Mouse (Mus musculus) heart, embryonic 10.5 days (tissue): Measurements from ENCODE around the gene Ube2e3. TPM values are rescaled to one million over a fixed set of nuclear protein-coding genes. Genes with fewer than 3 reads are reported as not detected.

Source experiments
- DNase-seq: peaks from one replicate; pipeline ENCODE4 v3.0.0-alpha.2; 2017; ENCODE audit warnings: low spot score
- H3K27ac ChIP-seq: fragments of 300-500 bp; sonication (generic); 2 replicates; pipeline ENCODE4 v1.5.1; 2016; ENCODE audit warnings: mild to moderate bottlenecking
- H3K27me3 ChIP-seq: fragments of 300-500 bp; sonication (generic); 2 replicates; pipeline ENCODE4 v1.6.1; 2016; ENCODE audit warnings: mild to moderate bottlenecking; ENCODE audit not compliant: poor library complexity, insufficient read depth, severe bottlenecking
- H3K36me3 ChIP-seq: fragments of 300-500 bp; sonication (generic); 2 replicates; pipeline ENCODE4 v1.6.1; 2016; ENCODE audit warnings: mild to moderate bottlenecking, moderate library complexity
- H3K4me1 ChIP-seq: fragments of 300-500 bp; sonication (generic); 2 replicates; pipeline ENCODE4 v1.6.1; 2016; ENCODE audit warnings: mild to moderate bottlenecking
- H3K4me3 ChIP-seq: fragments of 300-500 bp; sonication (generic); 2 replicates; pipeline ENCODE4 v1.5.1; 2016; ENCODE audit warnings: mild to moderate bottlenecking, moderate library complexity
- H3K9me3 ChIP-seq: fragments of 300-500 bp; sonication (generic); 2 replicates; pipeline ENCODE4 v1.6.1; 2016; ENCODE audit warnings: mild to moderate bottlenecking, moderate library complexity
- WGBS: fragments of 180-500 bp; shearing (Covaris S2); methylation state at CpG from one replicate; pipeline ENCODE4 v1.1.7; 2016; 5-methylcytosine and 5-hydroxymethylcytosine counted together
- polyA plus RNA-seq: library from polyadenylated mRNA; unstranded; fragments of >200 nt; fragmentation: Nextera tagmentation; extraction: Ambion mirVana; gene quantifications from 2 replicates; pipeline ENCODE4 v1.2.1, GENCODE M21; 2016

Gene Ube2e3
- polyA plus RNA-seq = 115 and 131 TPM in 2 replicates

- 10% methylated on average over 14 of the region's 14 CpGs for WGBS
- DNase-seq = peak; percentile 80
- Histone ChIP-seq H3K27me3 (no peaks in the 10 kb centered on the region), H3K27ac (peak within 1 kb of the TSS; percentile 100), H3K4me3 (peak within 1 kb of the TSS; percentile 87), H3K4me1 (peaks cover 29% of the 10 kb centered on the region), H3K36me3 (0 out of 2 replicates have a peak, but pooled peaks cover 4% of the 10 kb centered on the region), H3K9me3 (no peaks in the 10 kb centered on the region)
These were observed at the start of gene Ube2e3 for GRCm38 (mm10) chr2:78867726-78868510. TSS of gene Ube2e3 (plus strand) at chr2:78868124.

- 91% methylated on average over 3 of the region's 3 CpGs for WGBS
- Histone ChIP-seq H3K9me3 (no peaks in the 10 kb centered on the region), H3K4me1 (no peaks in the 10 kb centered on the region)
These were observed 38.0 kb upstream of the Ube2e3 start for GRCm38 (mm10) chr2:78829887-78830286.

DNA sequence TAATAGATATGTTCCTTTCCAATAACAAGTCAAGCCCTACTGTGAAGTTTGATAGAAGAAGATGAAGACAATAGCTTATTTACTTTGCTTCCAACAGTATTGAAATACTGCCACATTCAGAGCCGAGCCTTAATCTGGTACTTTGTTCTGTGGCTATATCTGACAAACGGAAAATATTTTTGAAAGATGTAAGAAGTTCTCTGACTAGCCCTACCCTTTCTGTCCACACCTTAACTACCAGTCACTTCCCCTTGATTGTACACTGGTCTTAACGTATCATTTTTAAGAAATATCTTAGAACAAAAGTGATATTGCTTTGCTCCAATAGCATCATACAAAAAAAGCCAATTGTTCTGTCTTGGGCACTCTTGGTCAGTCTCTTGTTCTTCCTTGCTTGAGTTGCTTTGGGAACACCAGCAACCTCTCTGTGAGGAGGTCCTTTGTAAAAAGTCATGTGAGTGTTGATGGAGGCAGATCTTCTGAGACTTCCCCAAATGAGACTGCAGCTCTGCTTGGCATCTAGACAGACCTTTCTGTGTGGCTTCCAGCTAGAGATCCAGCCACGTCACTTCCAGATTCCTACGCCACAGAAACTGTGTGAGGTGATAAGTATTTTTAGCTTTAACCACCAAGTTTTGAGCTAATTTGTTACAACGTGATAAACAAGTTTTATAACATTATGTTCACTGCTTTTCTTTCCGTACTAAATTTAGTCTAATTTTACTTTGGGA, 26.3 kb upstream of the Ube2e3 start:
- Histone ChIP-seq H3K4me1 (no peaks in the 10 kb centered on the region), H3K27ac (no peak overlapping the region), H3K9me3 (no peaks in the 10 kb centered on the region), H3K4me3 (no peak overlapping the region), H3K36me3 (no peaks in the 10 kb centered on the region), H3K27me3 (no peaks in the 10 kb centered on the region)
- WGBS = 74% methylated on average over 7 of the region's 7 CpGs
- DNase-seq = no peak

More at GRCm38 (mm10) chr2:78829887-78830286, 38.0 kb upstream of the Ube2e3 start:
- no peak for DNase-seq
- no peak overlapping the region for H3K27ac ChIP-seq
- H3K27me3 ChIP-seq = no peaks in the 10 kb centered on the region
- H3K4me3 ChIP-seq = no peak overlapping the region
- H3K36me3 ChIP-seq = no peaks in the 10 kb centered on the region

DNA sequence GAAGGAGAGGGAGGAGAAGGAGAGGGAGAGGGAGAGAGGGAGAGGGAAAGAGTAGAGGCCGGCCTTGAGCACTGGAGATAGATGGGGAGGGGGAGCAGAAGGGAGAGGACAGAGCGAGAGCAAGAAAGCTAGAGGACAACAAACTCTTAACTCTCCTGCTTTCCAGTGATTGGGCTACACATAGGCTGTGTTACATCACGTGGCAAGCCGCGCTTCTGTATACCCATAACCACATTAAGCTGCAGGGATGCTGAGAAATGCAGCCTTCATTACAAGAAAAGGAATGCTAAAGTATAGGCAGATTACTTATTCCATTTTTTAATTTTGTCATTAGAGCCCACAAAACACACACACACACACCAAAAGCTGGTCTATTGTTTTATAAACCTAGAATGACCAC, 23.6 kb upstream of the Ube2e3 start:
- no peak overlapping the region for H3K27ac ChIP-seq
- DNase-seq = no peak
- H3K9me3 ChIP-seq = no peaks in the 10 kb centered on the region
- no peaks in the 10 kb centered on the region for H3K36me3 ChIP-seq
- no peak overlapping the region for H3K4me3 ChIP-seq
- 88% methylated on average over 5 of the region's 5 CpGs for WGBS
- H3K4me1 ChIP-seq = no peaks in the 10 kb centered on the region
- no peaks in the 10 kb centered on the region for H3K27me3 ChIP-seq

GRCm38 (mm10) chr2:78845274-78845673, 22.6 kb upstream of the Ube2e3 start:
- no peaks in the 10 kb centered on the region for H3K36me3 ChIP-seq
- H3K4me3 ChIP-seq = no peak overlapping the region
- H3K27me3 ChIP-seq = no peaks in the 10 kb centered on the region
- 86% methylated on average over 12 of the region's 12 CpGs for WGBS
- no peak for DNase-seq
- H3K27ac ChIP-seq = no peak overlapping the region
- no peaks in the 10 kb centered on the region for H3K4me1 ChIP-seq
- H3K9me3 ChIP-seq = no peaks in the 10 kb centered on the region

GRCm38 (mm10) chr2:78845717-78846116, 22.2 kb upstream of the Ube2e3 start:
- no peaks in the 10 kb centered on the region for H3K36me3 ChIP-seq
- 66% methylated on average over 10 of the region's 10 CpGs for WGBS
- H3K4me3 ChIP-seq = no peak overlapping the region
- no peak for DNase-seq
- H3K27ac ChIP-seq = no peak overlapping the region
- no peaks in the 10 kb centered on the region for H3K4me1 ChIP-seq
- H3K9me3 ChIP-seq = no peaks in the 10 kb centered on the region
- no peaks in the 10 kb centered on the region for H3K27me3 ChIP-seq

GRCm38 (mm10) chr2:78854315-78854714, 13.6 kb upstream of the Ube2e3 start:
- 74% methylated on average over 8 of the region's 8 CpGs for WGBS

GRCm38 (mm10) chr2:78858628-78859027, 9.3 kb upstream of the Ube2e3 start:
- H3K27ac ChIP-seq = no peak overlapping the region
- 0 out of 2 replicates have a peak, but pooled peaks cover 6% of the 10 kb centered on the region for H3K4me1 ChIP-seq
- H3K9me3 ChIP-seq = no peaks in the 10 kb centered on the region
- no peak for DNase-seq
- no peaks in the 10 kb centered on the region for H3K27me3 ChIP-seq
- WGBS = 78% methylated on average over 6 of the region's 6 CpGs
- no peak overlapping the region for H3K4me3 ChIP-seq
- no peaks in the 10 kb centered on the region for H3K36me3 ChIP-seq

More at GRCm38 (mm10) chr2:78854315-78854714, 13.6 kb upstream of the Ube2e3 start:
- no peaks in the 10 kb centered on the region for H3K9me3 ChIP-seq
- no peaks in the 10 kb centered on the region for H3K36me3 ChIP-seq
- 0 out of 2 replicates have a peak, but pooled peaks cover 6% of the 10 kb centered on the region for H3K4me1 ChIP-seq
- no peak overlapping the region for H3K27ac ChIP-seq
- no peak for DNase-seq
- H3K27me3 ChIP-seq = no peaks in the 10 kb centered on the region
- no peak overlapping the region for H3K4me3 ChIP-seq

- Histone ChIP-seq H3K27me3 (no peaks in the 10 kb centered on the region), H3K36me3 (no peaks in the 10 kb centered on the region), H3K4me1 (0 out of 2 replicates have a peak, but pooled peaks cover 5% of the 10 kb centered on the region), H3K4me3 (no peak overlapping the region), H3K9me3 (no peaks in the 10 kb centered on the region), H3K27ac (no peak overlapping the region)
- WGBS = 75% methylated on average over 12 of the region's 12 CpGs
- no peak for DNase-seq
These were observed 8.4 kb upstream of the Ube2e3 start for GRCm38 (mm10) chr2:78859266-78860087.

GRCm38 (mm10) chr2:78860088-78860372, 7.9 kb upstream of the Ube2e3 start:
- H3K9me3 ChIP-seq = no peaks in the 10 kb centered on the region
- H3K4me1 ChIP-seq = 0 out of 2 replicates have a peak, but pooled peaks cover 2% of the 10 kb centered on the region
- no peak overlapping the region for H3K27ac ChIP-seq
- no peaks in the 10 kb centered on the region for H3K27me3 ChIP-seq
- 85% methylated on average over 3 of the region's 3 CpGs for WGBS
- no peak overlapping the region for H3K4me3 ChIP-seq
- no peak for DNase-seq
- no peaks in the 10 kb centered on the region for H3K36me3 ChIP-seq

- no peaks in the 10 kb centered on the region for H3K36me3 ChIP-seq
- no peak overlapping the region for H3K27ac ChIP-seq
- no peaks in the 10 kb centered on the region for H3K27me3 ChIP-seq
- no peaks in the 10 kb centered on the region for H3K9me3 ChIP-seq
- DNase-seq = no peak
- H3K4me1 ChIP-seq = peaks cover 6% of the 10 kb centered on the region; the same call in 1 of the 2 replicates
- WGBS = 91% methylated on average over 3 of the region's 3 CpGs
- H3K4me3 ChIP-seq = no peak overlapping the region
These were observed 3.8 kb upstream of the Ube2e3 start for GRCm38 (mm10) chr2:78864116-78864515.

- H3K4me1 ChIP-seq = peaks cover 6% of the 10 kb centered on the region; the same call in 1 of the 2 replicates
- no peaks in the 10 kb centered on the region for H3K36me3 ChIP-seq
- no peak overlapping the region for H3K4me3 ChIP-seq
- 40% methylated on average over 5 of the region's 5 CpGs for WGBS
- no peak overlapping the region for H3K27ac ChIP-seq
- no peaks in the 10 kb centered on the region for H3K9me3 ChIP-seq
- no peak for DNase-seq
- no peaks in the 10 kb centered on the region for H3K27me3 ChIP-seq
These were observed 3.1 kb upstream of the Ube2e3 start for GRCm38 (mm10) chr2:78864866-78865265.
